Mouse (Mus musculus) midbrain, embryonic 16.5 days (tissue): ENCODE results near the gene Fry. TPM values are rescaled to one million over a fixed set of nuclear protein-coding genes. Genes with fewer than 3 reads are reported as not detected.

Source experiments
- ATAC-seq: fragments of 200-750 bp; cut with Nextera tagmentation; 2 replicates; pipeline ENCODE4 v1.8.0; 2017; ENCODE audit warnings: moderate TSS enrichment
- H3K27ac ChIP-seq: fragments of 300-500 bp; sonication (generic); 2 replicates; pipeline ENCODE4 v1.5.1; 2014; ENCODE audit warnings: mild to moderate bottlenecking, low read length, mixed read lengths
- H3K27me3 ChIP-seq: fragments of 300-500 bp; sonication (generic); 2 replicates; pipeline ENCODE4 v1.6.1; 2014; ENCODE audit warnings: low read depth, low read length, mixed read lengths; ENCODE audit not compliant: control insufficient read depth, insufficient read depth
- H3K36me3 ChIP-seq: fragments of 300-500 bp; sonication (generic); 2 replicates; pipeline ENCODE4 v1.6.1; 2014; ENCODE audit warnings: mild to moderate bottlenecking, low read length, moderate library complexity, mixed read lengths; ENCODE audit not compliant: control insufficient read depth, insufficient read depth
- H3K4me1 ChIP-seq: fragments of 300-500 bp; sonication (generic); 2 replicates; pipeline ENCODE4 v1.6.1; 2014; ENCODE audit warnings: mild to moderate bottlenecking, low read length, mixed read lengths; ENCODE audit not compliant: control insufficient read depth, insufficient read depth
- H3K4me2 ChIP-seq: fragments of 300-500 bp; sonication (generic); 2 replicates; pipeline ENCODE4 v1.6.1; 2014; ENCODE audit warnings: mild to moderate bottlenecking, low read length, mixed read lengths
- H3K4me3 ChIP-seq: fragments of 300-500 bp; sonication (generic); 2 replicates; pipeline ENCODE4 v1.5.1; 2014; ENCODE audit warnings: low read depth, mild to moderate bottlenecking, low read length, moderate library complexity, mixed read lengths
- H3K9ac ChIP-seq: fragments of 300-500 bp; sonication (generic); 2 replicates; pipeline ENCODE4 v1.6.1; 2014; ENCODE audit warnings: low read depth, low read length, mixed read lengths
- H3K9me3 ChIP-seq: fragments of 300-500 bp; sonication (generic); replicated peaks from 2 replicates; pipeline ENCODE4 v1.6.1; 2014; ENCODE audit warnings: mild to moderate bottlenecking, low read length, mixed read lengths; ENCODE audit not compliant: control insufficient read depth, poor library complexity, severe bottlenecking
- WGBS: fragments of 180-500 bp; shearing (Covaris S2); extraction: QIAGEN DNeasy Blood & Tissue Kit; methylation state at CpG from one replicate; pipeline ENCODE4 v1.1.7; 2014; 5-methylcytosine and 5-hydroxymethylcytosine counted together
- polyA plus RNA-seq: library from polyadenylated mRNA; unstranded; fragments of >200 nt; fragmentation: Nextera tagmentation; extraction: Ambion mirVana; gene quantifications from 2 replicates; pipeline ENCODE4 v1.2.1, GENCODE M21; 2015

Fry gene
- polyA plus RNA-seq, 1 experiment from 2014 or later: 64.1 TPM

GRCm38 (mm10) chr5:150328686-150329085, 210.2 kb downstream of the Fry start:
- no peak overlapping the region for H3K4me2 ChIP-seq
- no peak for ATAC-seq
- H3K4me1 ChIP-seq: no peaks in the 10 kb centered on the region
- no peak overlapping the region for H3K27ac ChIP-seq
- H3K27me3 ChIP-seq: no peaks in the 10 kb centered on the region
- H3K9me3 ChIP-seq: no peaks in the 10 kb centered on the region
- 93% methylated on average over 6 of the region's 6 CpGs for WGBS
- H3K4me3 ChIP-seq: no peak overlapping the region
- H3K36me3 ChIP-seq: no peaks in the 10 kb centered on the region
- no peak overlapping the region for H3K9ac ChIP-seq

GRCm38 (mm10) chr5:150331821-150332220, 213.4 kb downstream of the Fry start:
- 93% methylated on average over 2 of the region's 2 CpGs for WGBS
- H3K4me2 ChIP-seq: no peak overlapping the region
- no peak for ATAC-seq

GRCm38 (mm10) chr5:150332810-150333209, 214.4 kb downstream of the Fry start:
- H3K27ac ChIP-seq: no peak overlapping the region
- no peaks in the 10 kb centered on the region for H3K36me3 ChIP-seq
- no peaks in the 10 kb centered on the region for H3K27me3 ChIP-seq
- no peak overlapping the region for H3K4me2 ChIP-seq
- H3K9me3 ChIP-seq: no peaks in the 10 kb centered on the region
- no peak overlapping the region for H3K4me3 ChIP-seq
- ATAC-seq: no peak
- no peak overlapping the region for H3K9ac ChIP-seq
- 66% methylated on average over 5 of the region's 5 CpGs for WGBS
- no peaks in the 10 kb centered on the region for H3K4me1 ChIP-seq

More at GRCm38 (mm10) chr5:150331821-150332220, 213.4 kb downstream of the Fry start:
- Histone ChIP-seq H3K27me3 (no peaks in the 10 kb centered on the region), H3K9ac (no peak overlapping the region), H3K27ac (no peak overlapping the region), H3K36me3 (no peaks in the 10 kb centered on the region), H3K9me3 (no peaks in the 10 kb centered on the region), H3K4me1 (no peaks in the 10 kb centered on the region), H3K4me3 (no peak overlapping the region)

GRCm38 (mm10) chr5:150333328-150333731, 214.9 kb downstream of the Fry start:
- Histone ChIP-seq H3K27me3 (no peaks in the 10 kb centered on the region), H3K4me3 (no peak overlapping the region), H3K4me2 (no peak overlapping the region), H3K9me3 (no peaks in the 10 kb centered on the region), H3K9ac (no peak overlapping the region), H3K36me3 (no peaks in the 10 kb centered on the region), H3K27ac (no peak overlapping the region), H3K4me1 (no peaks in the 10 kb centered on the region)
- no peak for ATAC-seq
- WGBS: 80% methylated on average over 10 of the region's 10 CpGs

GRCm38 (mm10) chr5:150336451-150336850, 218.0 kb downstream of the Fry start:
- no peaks in the 10 kb centered on the region for H3K4me1 ChIP-seq
- no peak overlapping the region for H3K9ac ChIP-seq
- no peak overlapping the region for H3K27ac ChIP-seq
- ATAC-seq: no peak
- H3K4me2 ChIP-seq: no peak overlapping the region
- no peaks in the 10 kb centered on the region for H3K36me3 ChIP-seq
- H3K27me3 ChIP-seq: no peaks in the 10 kb centered on the region
- 56% methylated on average over 10 of the region's 10 CpGs for WGBS
- H3K4me3 ChIP-seq: no peak overlapping the region
- H3K9me3 ChIP-seq: no peaks in the 10 kb centered on the region

- 89% methylated on average over 7 of the region's 7 CpGs for WGBS
- H3K4me2 ChIP-seq: no peak overlapping the region
- no peak overlapping the region for H3K27ac ChIP-seq
- H3K9ac ChIP-seq: no peak overlapping the region
- H3K36me3 ChIP-seq: 0 out of 2 replicates have a peak, but pooled peaks cover 4% of the 10 kb centered on the region
- no peak for ATAC-seq
- H3K9me3 ChIP-seq: no peaks in the 10 kb centered on the region
- no peaks in the 10 kb centered on the region for H3K4me1 ChIP-seq
- no peak overlapping the region for H3K4me3 ChIP-seq
- no peaks in the 10 kb centered on the region for H3K27me3 ChIP-seq
Measured at GRCm38 (mm10) chr5:150337696-150338095, 219.3 kb downstream of the Fry start.

GRCm38 (mm10) chr5:150340944-150341343, 222.5 kb downstream of the Fry start:
- Histone ChIP-seq H3K4me1 (no peaks in the 10 kb centered on the region), H3K4me3 (no peak overlapping the region), H3K27ac (no peak overlapping the region), H3K9me3 (no peaks in the 10 kb centered on the region), H3K27me3 (no peaks in the 10 kb centered on the region), H3K36me3 (peaks cover 7% of the 10 kb centered on the region), H3K4me2 (no peak overlapping the region), H3K9ac (no peak overlapping the region)
- ATAC-seq: no peak
- WGBS: 79% methylated on average over 5 of the region's 5 CpGs

GRCm38 (mm10) chr5:150342139-150342538, 223.7 kb downstream of the Fry start:
- ATAC-seq: no peak
- Histone ChIP-seq H3K27me3 (no peaks in the 10 kb centered on the region), H3K27ac (no peak overlapping the region), H3K36me3 (peaks cover 19% of the 10 kb centered on the region), H3K9me3 (no peaks in the 10 kb centered on the region; the same call in 1 of the 2 replicates), H3K9ac (no peak overlapping the region), H3K4me3 (no peak overlapping the region), H3K4me2 (no peak overlapping the region), H3K4me1 (no peaks in the 10 kb centered on the region)
- 93% methylated on average over 3 of the region's 3 CpGs for WGBS

GRCm38 (mm10) chr5:150345946-150346345, 227.5 kb downstream of the Fry start:
- no peaks in the 10 kb centered on the region; the same call in 1 of the 2 replicates for H3K9me3 ChIP-seq
- WGBS: 92% methylated on average over 7 of the region's 7 CpGs
- no peaks in the 10 kb centered on the region for H3K27me3 ChIP-seq
- H3K36me3 ChIP-seq: peaks cover 25% of the 10 kb centered on the region
- H3K4me2 ChIP-seq: no peak overlapping the region
- H3K4me1 ChIP-seq: no peaks in the 10 kb centered on the region
- no peak for ATAC-seq
- H3K4me3 ChIP-seq: no peak overlapping the region
- no peak overlapping the region for H3K9ac ChIP-seq
- peak overlapping the region; percentile 15; the same call in 1 of the 2 replicates for H3K27ac ChIP-seq
